Mouse (Mus musculus): ENCODE measurements around the gene Dhx37. TPM values are rescaled to one million over a fixed set of nuclear protein-coding genes. Genes with fewer than 3 reads are reported as not detected.

Dhx37 gene
- total and polyA plus RNA-seq, 3 experiments: 27.4 to 549 (median 55.3) TPM

GRCm38 (mm10) chr5:125411972-125412530 lies 21.9 kb downstream of the Dhx37 start (continued):
- TF ChIP-seq MXI1 (IDR thresholded peaks at IDR 0.05; ENCODE audit: low read depth, low read length): no peak
- no peak for TF ChIP-seq MEF2A (IDR thresholded peaks at IDR 0.05; ENCODE audit: extremely low read depth, insufficient replicate concordance, low read depth, low read length, poor library complexity, severe bottlenecking)
- no peak for TF ChIP-seq TCF12 (IDR thresholded peaks at IDR 0.05; ENCODE audit: low read depth, low read length)
- 0 out of 4 replicates have a peak, but pooled peaks of 1 of the 2 experiments have one; percentile 9 for TF ChIP-seq EP300 (IDR thresholded peaks at IDR 0.05; ENCODE audit: low read depth in 1 of 2, low read length in 2 of 2)
- no peak for TF ChIP-seq ELF1 (IDR thresholded peaks at IDR 0.05; ENCODE audit: low read depth, low read length)
- TF ChIP-seq ZMIZ1 (IDR thresholded peaks at IDR 0.05; ENCODE audit: low read depth, low read length): no peak
- TF ChIP-seq POLR2AphosphoS5 (IDR thresholded peaks at IDR 0.05; ENCODE audit: borderline replicate concordance, low read depth, low read length): no peak
- TF ChIP-seq SMC3 (IDR thresholded peaks at IDR 0.05; ENCODE audit: low read depth, low read length): peak; percentile 61
- TF ChIP-seq KAT2A (conservative IDR thresholded peaks at IDR 0.05; ENCODE audit: low read depth, low read length): no peak
- no peak for TF ChIP-seq USF1 (IDR thresholded peaks at IDR 0.05; ENCODE audit: low read depth, low read length)
- no peak for TF ChIP-seq TAL1 (IDR thresholded peaks at IDR 0.05; ENCODE audit: low read length)
- TF ChIP-seq ZNF384 (IDR thresholded peaks at IDR 0.05; ENCODE audit: low read depth, low read length): peak; percentile 40; the same call in 1 of the 2 replicates
- TF ChIP-seq HCFC1 (IDR thresholded peaks at IDR 0.05; ENCODE audit: low read depth, low read length): no peak
- peak; percentile 61 for TF ChIP-seq ZC3H11A (IDR thresholded peaks at IDR 0.05; ENCODE audit: low read depth, low read length)
- peak; percentile 48; the same call in 1 of the 2 replicates for TF ChIP-seq POLR2AphosphoS2 (IDR thresholded peaks at IDR 0.05; ENCODE audit: low read length)
- TF ChIP-seq CHD1 (IDR thresholded peaks at IDR 0.05; ENCODE audit: low read depth, low read length): no peak
- TF ChIP-seq TBP (IDR thresholded peaks at IDR 0.05; ENCODE audit: low read depth, low read length): peak; percentile 37; the same call in 1 of the 2 replicates

- peaks cover 0 to 4% of the 10 kb centered on the region in 2 experiments; a peak in 1 of 4 replicates for H3K4me1 ChIP-seq (ENCODE audit: control insufficient read depth in 1 of 2, insufficient read depth in 2 of 2, low read length in 2 of 2)
- no peaks in the 10 kb centered on the region for H3K9me3 ChIP-seq (replicated peaks; ENCODE audit: insufficient read depth, low read length)
- DNase-seq (ENCODE audit: low read depth, low spot score): peak; percentile 68
- H3K27me3 ChIP-seq (ENCODE audit: control insufficient read depth in 1 of 2, insufficient read depth in 2 of 2, low read length in 2 of 2): no peaks in the 10 kb centered on the region
- peak overlapping the region; percentile 80 for H3K9ac ChIP-seq (ENCODE audit: control insufficient read depth, low read depth, low read length, poor library complexity, severe bottlenecking)
- H3K79me2 ChIP-seq (ENCODE audit: control insufficient read depth, insufficient read depth, low read length, poor library complexity): no peaks in the 10 kb centered on the region; the same call in 1 of the 2 replicates
- peak overlapping the region; percentile 84 for H3K27ac ChIP-seq (ENCODE audit: control insufficient read depth, low read depth, low read length)
- H3K4me3 ChIP-seq (ENCODE audit: control insufficient read depth in 1 of 2, insufficient read depth in 1 of 2, low read depth in 2 of 2, low read length in 2 of 2): peak overlapping the region; percentile 48 to 87
- H3K36me3 ChIP-seq (ENCODE audit: control insufficient read depth in 1 of 2, insufficient read depth in 2 of 2, low read length in 2 of 2): peaks cover 0 to 5% of the 10 kb centered on the region in 2 experiments; a peak in 1 of 4 replicates
- TF ChIP-seq USF1 (IDR thresholded peaks at IDR 0.05; ENCODE audit: low read depth, low read length) (no peak), ELF1 (IDR thresholded peaks at IDR 0.05; ENCODE audit: low read depth, low read length) (peak; percentile 68; the same call in 1 of the 2 replicates), TAL1 (IDR thresholded peaks at IDR 0.05; ENCODE audit: low read length) (no peak), MEF2A (IDR thresholded peaks at IDR 0.05; ENCODE audit: extremely low read depth, insufficient replicate concordance, low read depth, low read length, poor library complexity, severe bottlenecking) (no peak), MAZ (IDR thresholded peaks at IDR 0.05; ENCODE audit: low read depth, low read length) (no peak), GABPA (IDR thresholded peaks at IDR 0.05; ENCODE audit: low read depth, low read length) (no peak), CHD2 (IDR thresholded peaks at IDR 0.05; ENCODE audit: low read length) (no peak), BHLHE40 (IDR thresholded peaks at IDR 0.05; ENCODE audit: borderline replicate concordance, low read depth, low read length) (no peak), GATA1 (IDR thresholded peaks at IDR 0.05; ENCODE audit: low read depth, low read length) (no peak), E2F4 (IDR thresholded peaks at IDR 0.05; ENCODE audit: borderline replicate concordance, low read depth, low read length) (peak; percentile 44; the same call in 1 of the 2 replicates), MYC (IDR thresholded peaks at IDR 0.05; ENCODE audit: low read depth, low read length) (no peak), CTCF (IDR thresholded peaks at IDR 0.05 in 2 of 3, conservative IDR thresholded peaks at IDR 0.05 in 1 of 3; ENCODE audit: control insufficient read depth in 1 of 3, insufficient read depth in 1 of 3, low read depth in 2 of 3, low read length in 3 of 3, poor library complexity in 1 of 3, severe bottlenecking in 1 of 3) (no peak), POLR2A (IDR thresholded peaks at IDR 0.05; ENCODE audit: control insufficient read depth in 1 of 2, insufficient read depth in 1 of 2, low read depth in 1 of 2, low read length in 2 of 2, poor library complexity in 1 of 2) (no peak), MAFK (IDR thresholded peaks at IDR 0.05; ENCODE audit: borderline replicate concordance, low read depth, low read length) (peak; percentile 98), JUND (IDR thresholded peaks at IDR 0.05; ENCODE audit: low read depth, low read length) (no peak), EP300 (IDR thresholded peaks at IDR 0.05; ENCODE audit: low read depth in 1 of 2, low read length in 2 of 2) (no peak), SMC3 (IDR thresholded peaks at IDR 0.05; ENCODE audit: low read depth, low read length) (no peak), KAT2A (conservative IDR thresholded peaks at IDR 0.05; ENCODE audit: low read depth, low read length) (no peak; the same call in 1 of the 2 replicates), MYB (IDR thresholded peaks at IDR 0.05; ENCODE audit: low read depth, low read length) (no peak), SIN3A (IDR thresholded peaks at IDR 0.05; ENCODE audit: low read length) (peak; percentile 64; the same call in 1 of the 2 replicates), ETS1 (IDR thresholded peaks at IDR 0.05; ENCODE audit: low read depth, low read length) (no peak), RCOR1 (IDR thresholded peaks at IDR 0.05; ENCODE audit: low read depth, low read length) (no peak), MXI1 (IDR thresholded peaks at IDR 0.05; ENCODE audit: low read depth, low read length) (no peak)
These were observed 24.4 kb downstream of the Dhx37 start for GRCm38 (mm10) chr5:125409348-125410090.

Measured in MEL (cell line).